Mouse (Mus musculus) thymus, postnatal 14 days (tissue): ENCODE data around the gene Chadl.
"Not testable (repeated sequence)": the region's sequence is repeated elsewhere in the genome, so short reads cannot be mapped to it uniquely, and the experiment has no call there.

Experiments
- DNase-seq: peaks from one replicate; pipeline ENCODE4 v3.0.0; 2021

Gene Chadl

DNA sequence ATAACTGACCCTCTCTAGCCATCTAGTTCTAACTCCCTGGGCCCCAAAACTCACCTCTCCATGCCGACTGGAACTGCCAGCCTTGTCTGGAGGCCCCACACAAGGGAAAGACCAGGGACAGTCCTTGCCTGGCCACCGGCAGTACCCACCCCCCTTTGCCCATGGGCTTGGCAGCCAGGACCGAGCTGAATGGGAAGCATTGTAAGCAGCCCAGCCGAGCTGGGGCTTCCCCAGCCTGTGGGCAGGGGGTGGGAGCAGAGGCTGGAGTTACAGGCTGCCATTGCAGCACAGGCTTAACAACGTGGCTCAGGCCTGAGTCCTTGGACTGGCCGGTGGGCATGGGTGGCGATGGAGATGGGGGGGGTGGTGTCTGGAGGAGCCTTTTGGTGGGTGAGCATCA lies at the start of gene Chadl:
Chadl (minus strand) TSS at position 113 of the 400 bp plus-strand sequence.
- no peak for DNase-seq

- peak; percentile 82 for DNase-seq
These were observed 48.6 kb upstream of the Chadl start for GRCm38 (mm10) chr15:81745601-81746114.

DNA sequence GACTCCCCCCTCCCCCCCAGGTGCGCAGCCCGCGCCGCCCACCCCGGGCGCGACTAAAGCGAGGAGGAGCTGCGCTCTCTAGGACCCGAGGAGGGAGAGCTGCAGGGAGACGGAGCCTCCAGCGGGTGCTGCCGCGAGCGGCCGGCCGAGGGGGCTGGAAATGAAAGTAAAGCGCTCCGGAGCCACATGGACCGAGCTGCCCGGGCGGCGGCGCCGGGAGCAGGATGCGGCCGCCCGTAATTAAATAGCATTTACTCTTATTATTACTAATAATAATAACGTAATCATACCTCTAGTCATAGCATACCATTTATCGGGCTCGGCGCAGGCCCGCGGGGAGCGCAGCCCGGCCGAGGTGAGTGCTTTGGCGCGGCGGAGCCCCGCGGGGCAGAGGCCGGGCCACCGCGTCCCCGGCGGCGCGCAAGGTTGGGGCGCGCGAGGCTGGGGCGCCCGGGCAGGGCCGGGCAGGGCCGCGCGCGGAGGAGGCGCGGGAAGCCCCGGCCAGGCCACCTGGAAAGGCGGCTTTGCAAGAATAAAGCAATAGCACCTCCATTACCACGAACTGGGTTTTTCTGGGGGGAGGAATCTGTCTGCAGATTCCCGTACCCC lies 48.0 kb upstream of the Chadl start, which contains the start of the genes Zc3h7b and Rangap1:
Zc3h7b (plus strand) TSS at position 66 of the 609 bp plus-strand sequence.
Rangap1 (minus strand) TSS at position 539 of the 609 bp plus-strand sequence.
- peak; percentile 77 for DNase-seq

GRCm38 (mm10) chr15:81742368-81742767 lies 45.3 kb upstream of the Chadl start:
- not testable (repeated sequence) for DNase-seq

DNA sequence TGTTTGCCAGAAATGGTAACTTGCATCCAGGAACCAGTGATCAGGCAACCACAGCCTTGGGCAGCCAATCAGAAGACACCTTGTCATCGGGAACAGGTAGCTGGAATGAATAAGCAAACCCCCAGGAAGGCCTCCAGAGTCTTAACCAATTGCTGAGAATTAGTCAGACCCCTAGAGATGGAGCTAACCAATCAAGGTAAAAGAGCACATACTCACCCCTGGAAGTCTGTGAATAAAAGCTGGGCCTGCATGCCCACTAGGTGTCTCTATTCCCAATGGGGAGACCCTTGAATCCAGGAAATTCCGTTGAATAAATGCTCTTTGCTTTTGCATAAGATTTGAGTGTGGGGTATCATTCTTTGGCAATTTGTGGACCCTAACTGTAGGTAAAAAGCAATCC lies 42.8 kb upstream of the Chadl start:
- DNase-seq, result no peak

GRCm38 (mm10) chr15:81739296-81739695 lies 42.2 kb upstream of the Chadl start:
- no peak for DNase-seq

DNA sequence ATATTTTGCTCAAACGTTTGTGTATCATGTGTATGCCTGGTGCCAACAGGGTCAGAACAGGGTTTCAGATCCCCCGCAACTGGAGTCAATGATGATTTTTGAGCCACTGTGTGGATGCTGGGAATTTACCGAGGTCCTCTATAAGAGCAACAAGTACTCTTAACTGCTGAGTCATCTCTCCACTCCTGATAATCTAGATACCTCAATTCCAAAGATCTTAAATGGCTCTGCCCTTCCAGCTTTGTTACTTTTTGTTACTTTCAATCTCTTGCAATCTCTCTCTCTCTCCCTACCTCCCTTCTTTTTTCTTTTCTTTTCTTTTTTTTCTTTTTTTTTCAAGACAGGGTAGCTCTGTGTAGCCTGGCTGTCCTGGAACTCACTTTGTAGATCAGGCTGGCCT lies 38.0 kb upstream of the Chadl start:
- DNase-seq, result no peak

DNA sequence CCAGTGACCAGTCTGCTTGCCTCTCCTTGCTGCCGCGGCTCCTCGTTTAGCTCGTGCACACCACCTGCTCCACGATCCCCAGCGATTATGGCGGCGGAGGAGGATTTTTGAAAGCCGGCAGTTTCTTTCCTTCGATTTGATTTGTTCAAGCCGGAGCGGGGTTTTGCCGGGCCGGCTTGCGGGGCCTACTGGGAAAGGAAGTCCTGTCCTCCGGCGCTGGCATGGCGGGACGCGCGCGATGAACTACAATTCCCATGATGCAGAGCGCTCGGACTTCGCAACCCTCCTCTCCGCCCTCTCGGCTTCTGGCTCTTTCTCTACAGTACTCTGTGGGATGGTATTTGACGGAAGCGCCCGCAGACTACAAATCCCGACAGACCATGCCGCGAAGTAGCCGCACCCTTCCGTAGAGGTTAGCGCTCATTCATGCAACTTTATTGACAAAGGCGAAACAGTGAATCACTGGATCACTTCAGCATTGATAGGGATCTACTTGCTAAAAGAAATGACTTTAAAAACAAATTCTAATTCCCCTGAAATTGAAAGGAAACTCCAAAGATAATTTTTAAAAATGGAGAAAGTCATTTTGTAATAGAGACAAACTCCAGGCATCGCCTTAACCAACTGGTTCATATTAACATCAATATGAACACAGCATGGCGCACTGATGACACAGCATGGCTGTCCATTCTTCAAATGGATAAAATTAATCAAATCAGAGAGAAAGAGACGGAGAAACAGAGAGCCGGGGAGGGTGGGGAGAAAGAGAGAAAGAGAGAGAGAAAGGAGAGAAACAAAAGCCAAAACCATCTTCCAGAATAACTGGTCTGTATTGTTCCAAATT lies 32.9 kb upstream of the Chadl start:
- peak; percentile 98 for DNase-seq

DNA sequence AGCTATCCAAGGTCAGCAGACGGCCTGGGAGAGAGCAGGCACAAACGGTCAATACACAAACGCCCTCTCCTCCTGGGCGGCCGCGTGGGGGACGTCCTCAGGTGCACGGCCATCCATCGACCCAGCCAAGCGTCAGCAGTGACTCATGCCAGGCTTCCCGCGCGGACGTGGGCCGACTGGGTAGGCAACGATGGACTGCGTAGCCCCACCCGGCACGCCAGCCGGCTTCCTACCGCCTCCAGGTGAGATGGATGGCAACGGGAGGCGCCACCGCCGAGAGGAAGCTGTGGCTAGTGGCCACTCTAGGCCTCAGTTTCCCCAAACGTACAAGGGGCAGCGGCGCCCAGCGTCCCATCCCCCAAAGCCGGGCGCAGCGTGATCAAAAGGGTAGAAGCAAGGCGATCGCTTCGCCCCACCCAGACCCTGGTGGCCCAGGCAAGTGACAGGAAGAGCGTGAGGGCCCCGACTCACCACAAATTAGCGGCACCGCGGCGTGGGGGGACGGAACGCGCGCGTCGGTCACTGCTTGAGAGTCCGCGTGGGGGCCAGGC lies 32.2 kb upstream of the Chadl start:
- no peak for DNase-seq

GRCm38 (mm10) chr15:81725965-81726364 lies 28.9 kb upstream of the Chadl start:
- DNase-seq, result no peak

DNA sequence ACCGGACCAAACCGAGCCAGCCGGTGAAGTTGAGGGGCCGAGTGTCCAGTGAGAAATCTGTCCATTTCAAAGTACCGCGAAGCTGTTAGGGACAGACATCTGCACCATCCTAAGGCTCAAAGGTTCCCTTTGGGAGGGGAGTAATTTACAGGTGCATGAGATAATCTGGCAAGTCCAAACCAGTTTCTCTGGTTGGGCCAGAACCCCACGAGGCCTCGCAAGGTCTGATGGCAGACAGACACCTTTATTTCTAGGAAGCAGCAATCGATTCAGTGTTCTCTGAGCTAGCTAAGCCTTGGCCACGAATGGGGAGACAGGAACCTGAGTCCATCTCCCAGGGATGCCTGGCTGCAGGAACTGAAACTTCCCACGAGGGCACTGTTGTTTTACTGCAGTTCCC lies 26.6 kb upstream of the Chadl start:
- DNase-seq, result no peak

GRCm38 (mm10) chr15:81722361-81722760 lies 25.3 kb upstream of the Chadl start:
- DNase-seq, result no peak

GRCm38 (mm10) chr15:81719139-81719531 lies 22.0 kb upstream of the Chadl start:
- no peak for DNase-seq

GRCm38 (mm10) chr15:81718336-81719138 lies 21.4 kb upstream of the Chadl start:
- no peak for DNase-seq

DNA sequence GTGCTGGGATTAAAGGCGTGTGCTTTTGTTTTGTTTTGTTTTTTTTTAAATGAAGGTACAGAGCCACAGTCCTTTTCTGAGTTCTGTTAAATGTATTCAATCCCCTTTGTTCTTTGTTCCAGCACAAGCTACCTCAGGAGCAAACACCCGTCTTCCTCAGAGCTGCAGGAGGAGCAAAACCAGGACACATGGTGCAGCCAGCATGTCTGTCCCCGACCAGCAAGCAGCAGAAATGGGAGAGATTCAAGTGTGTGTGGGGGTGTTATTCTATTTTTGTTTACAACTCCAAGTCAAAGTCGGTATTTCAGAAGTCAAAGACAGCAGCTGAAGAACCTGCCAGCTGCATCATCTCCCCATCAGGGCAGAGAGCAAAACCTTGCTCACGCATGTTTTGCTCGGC lies 16.7 kb upstream of the Chadl start:
- DNase-seq, result no peak

GRCm38 (mm10) chr15:81710801-81711200 lies 13.7 kb upstream of the Chadl start:
- DNase-seq, result no peak

GRCm38 (mm10) chr15:81709686-81710085 lies 12.6 kb upstream of the Chadl start:
- no peak for DNase-seq

- no peak for DNase-seq
These were observed 11.9 kb upstream of the Chadl start for GRCm38 (mm10) chr15:81708991-81709390.

GRCm38 (mm10) chr15:81703094-81703489 lies 6.0 kb upstream of the Chadl start:
- DNase-seq, result no peak

- DNase-seq, result no peak
These were observed 5.4 kb upstream of the Chadl start for GRCm38 (mm10) chr15:81702306-81703093.

GRCm38 (mm10) chr15:81701350-81701749 lies 4.3 kb upstream of the Chadl start:
- DNase-seq, result not testable (repeated sequence)

- DNase-seq, result no peak
These were observed 3.5 kb upstream of the Chadl start for GRCm38 (mm10) chr15:81700601-81701000.
